Mouse (Mus musculus) skeletal muscle tissue, adult 2 months (tissue): Measurements from ENCODE around the gene Copg2.

Experiments
- DNase-seq: peaks from one replicate; pipeline ENCODE4 v3.0.0-alpha.2; 2012; ENCODE audit warnings: low read depth, low spot score

The Copg2 gene

DNA sequence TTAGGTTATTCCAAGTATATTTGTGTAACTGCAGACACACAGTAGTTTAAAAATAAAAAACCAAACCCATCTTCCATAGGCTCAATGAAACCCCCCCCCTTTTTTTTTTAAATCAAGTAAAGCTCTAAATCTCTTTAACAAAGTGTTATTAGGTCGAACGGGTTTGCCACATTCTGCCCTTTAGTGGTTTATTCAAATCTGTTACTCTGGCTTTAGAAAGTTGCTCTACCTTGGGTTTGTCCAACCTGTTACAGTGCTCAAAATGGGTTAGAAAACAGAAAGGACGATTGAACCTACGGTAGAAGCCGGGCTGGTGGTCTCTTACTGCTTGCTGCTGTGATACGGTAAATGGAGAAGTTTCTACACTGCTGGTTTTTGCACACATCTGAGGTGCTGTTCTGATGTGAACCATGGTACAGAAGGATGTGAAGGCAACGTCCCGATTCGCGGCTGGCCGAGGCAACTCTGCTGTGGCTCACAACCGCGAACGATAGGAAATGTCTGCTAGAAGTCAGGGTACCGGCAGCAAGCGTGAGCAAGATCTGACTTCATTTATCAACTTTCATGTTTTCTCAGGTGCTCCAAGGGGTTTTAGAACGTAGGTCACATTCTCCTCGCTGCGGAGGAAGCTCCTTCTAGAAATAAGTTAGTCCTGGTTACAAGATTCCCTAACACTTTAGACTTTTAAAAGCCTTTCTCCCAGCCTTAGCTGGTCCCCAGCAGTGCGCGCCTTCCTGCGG is 161.4 kb downstream of the Copg2 start:
- no peak for DNase-seq

GRCm38 (mm10) chr6:30734465-30734864 is 162.1 kb downstream of the Copg2 start:
- DNase-seq: no peak

DNA sequence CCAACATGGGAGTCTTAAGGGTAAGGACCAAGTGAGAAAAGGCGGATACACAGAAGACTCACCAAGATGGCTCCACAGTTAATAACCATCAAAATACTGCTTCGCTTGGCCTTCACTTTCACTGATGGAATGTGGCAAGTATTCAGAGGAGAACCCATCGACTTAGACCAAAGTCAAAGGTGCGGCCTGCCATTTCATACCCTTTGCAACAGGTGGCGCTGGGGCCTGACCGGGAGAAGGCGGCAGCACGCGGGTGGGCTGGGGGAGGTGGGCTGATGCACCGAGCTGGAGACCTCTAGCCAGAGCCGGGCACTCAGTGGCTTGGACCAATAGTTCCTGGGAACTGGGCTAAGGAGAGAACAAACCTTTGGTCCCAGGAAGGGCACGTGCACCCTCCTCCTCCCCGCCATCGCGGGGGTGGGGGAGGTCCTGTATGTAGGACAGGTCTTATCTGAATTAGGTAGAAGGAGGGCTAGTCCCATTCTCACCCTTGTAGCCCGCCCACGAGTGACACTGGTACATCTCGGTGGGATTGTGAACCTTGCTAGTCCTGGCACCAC is 163.9 kb downstream of the Copg2 start:
- DNase-seq: no peak

DNA sequence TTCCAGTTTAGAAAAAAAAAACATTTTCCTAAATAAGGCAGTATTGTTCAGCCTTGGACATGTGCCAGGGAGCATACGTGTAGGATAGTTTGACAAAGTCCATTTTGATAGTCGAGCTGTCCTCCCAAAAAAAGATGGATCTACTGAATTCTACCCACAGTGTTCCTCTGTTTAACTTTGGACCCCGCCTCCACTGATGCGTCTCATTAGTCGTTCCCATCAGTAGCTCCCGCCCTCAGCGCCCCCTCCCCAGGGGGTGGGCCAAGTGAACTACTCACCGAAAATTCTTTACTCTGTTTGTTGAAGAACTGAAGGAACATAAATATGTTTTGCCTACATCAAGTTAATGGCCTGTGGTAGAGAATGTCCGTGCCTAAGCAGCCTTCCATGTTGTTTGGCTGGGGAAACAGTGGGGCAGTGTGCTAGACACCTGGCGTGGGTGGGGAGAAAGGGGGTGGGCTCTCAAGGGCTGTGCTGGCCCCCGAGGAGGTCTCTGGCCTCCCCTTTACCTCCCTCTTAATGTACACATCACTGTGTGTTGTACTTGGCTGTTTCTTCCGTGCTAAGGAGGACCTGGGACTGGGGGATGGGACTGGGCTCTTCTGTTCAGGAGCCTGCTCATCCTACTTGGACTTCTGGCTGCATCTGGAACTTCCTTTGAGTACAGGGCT is 166.2 kb downstream of the Copg2 start:
- no peak for DNase-seq

DNA sequence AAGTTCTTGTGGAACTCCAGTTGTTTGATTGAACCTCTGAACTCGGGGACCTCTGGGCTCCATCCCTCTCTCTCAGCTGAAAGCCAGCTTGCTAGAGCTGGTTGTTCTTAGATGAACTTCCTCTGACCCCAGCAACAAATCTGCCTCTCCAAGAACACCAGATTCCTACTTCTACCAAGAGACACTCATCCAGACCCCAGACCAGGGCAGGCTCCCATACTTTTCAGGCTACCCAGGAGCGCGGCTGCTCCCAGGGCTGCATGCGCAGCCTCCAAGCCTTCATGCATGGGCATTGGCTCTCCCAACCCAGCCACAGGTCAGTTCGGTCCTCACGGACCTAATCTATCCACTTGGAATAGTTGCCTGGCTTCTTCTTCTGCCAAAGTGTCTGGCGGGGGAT is 173.3 kb downstream of the Copg2 start, which contains the start of gene Mest:
TSS of gene Mest (plus strand) at position 217 of the 400 bp plus-strand sequence.
- no peak for DNase-seq

GRCm38 (mm10) chr6:30722385-30723164 is 174.0 kb downstream of the Copg2 start:
- DNase-seq: no peak

GRCm38 (mm10) chr6:30716796-30717195 is 179.8 kb downstream of the Copg2 start:
- DNase-seq: no peak

GRCm38 (mm10) chr6:30714891-30715471 is 181.6 kb downstream of the Copg2 start:
- DNase-seq: no peak

GRCm38 (mm10) chr6:30713896-30714295 is 182.7 kb downstream of the Copg2 start:
- no peak for DNase-seq

DNA sequence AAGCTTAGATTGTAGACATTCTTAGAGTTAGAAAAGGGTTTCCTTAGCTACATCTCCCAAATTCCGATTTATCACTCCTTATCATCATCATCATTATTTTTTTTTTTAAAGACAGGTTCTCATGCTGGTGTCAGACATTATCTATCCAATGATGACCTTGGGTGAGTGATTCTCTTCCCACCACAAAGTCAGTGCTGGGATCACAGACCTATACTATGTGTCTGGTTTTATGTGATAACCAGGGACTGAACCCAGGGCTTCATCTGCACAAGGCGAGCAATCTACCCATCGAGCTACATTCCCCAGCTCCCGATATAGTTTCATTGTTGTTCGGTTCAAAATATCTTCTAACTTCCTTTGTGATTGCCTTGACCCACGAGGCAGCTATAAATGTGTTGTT is 183.1 kb downstream of the Copg2 start:
- no peak for DNase-seq

DNA sequence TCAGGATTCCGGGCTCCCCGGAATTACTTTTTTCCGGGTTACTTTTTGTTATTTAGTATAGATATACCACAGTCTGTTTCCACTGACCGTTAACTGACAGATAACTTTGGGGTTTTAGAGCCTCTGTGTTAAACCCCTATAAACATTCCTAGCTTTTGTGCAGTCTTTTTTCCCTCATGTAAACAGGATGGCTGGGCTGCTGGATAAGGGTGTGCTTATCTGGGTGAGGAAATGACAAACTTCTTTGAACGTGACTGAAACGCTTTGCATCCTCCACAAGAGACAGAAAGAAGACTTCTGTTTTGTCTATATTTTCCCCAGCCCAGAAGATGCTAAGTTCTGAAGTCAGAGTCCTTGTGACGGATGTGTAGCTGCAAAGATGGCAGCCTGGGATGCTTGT is 184.1 kb downstream of the Copg2 start:
- DNase-seq: no peak

DNA sequence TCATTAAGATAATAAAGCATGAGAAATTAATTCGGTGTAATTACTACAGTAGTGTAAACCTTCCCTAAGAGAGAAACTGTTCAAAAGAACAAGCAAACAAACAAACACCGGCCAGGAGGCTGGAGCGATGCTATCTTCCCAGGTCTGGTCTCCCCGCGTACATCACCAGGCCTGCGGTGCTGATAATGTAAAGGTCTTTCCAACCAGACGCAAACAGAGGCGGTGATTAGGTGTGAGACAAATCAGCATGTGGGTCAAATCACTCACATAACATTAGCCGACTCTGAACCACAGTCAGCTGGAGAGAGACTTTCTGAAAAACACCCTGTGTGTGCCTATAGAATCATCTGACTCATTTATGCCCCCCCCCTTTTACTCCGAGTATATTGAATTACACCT is 185.2 kb downstream of the Copg2 start:
- no peak for DNase-seq

GRCm38 (mm10) chr6:30710371-30711364 is 185.9 kb downstream of the Copg2 start:
- no peak for DNase-seq

DNA sequence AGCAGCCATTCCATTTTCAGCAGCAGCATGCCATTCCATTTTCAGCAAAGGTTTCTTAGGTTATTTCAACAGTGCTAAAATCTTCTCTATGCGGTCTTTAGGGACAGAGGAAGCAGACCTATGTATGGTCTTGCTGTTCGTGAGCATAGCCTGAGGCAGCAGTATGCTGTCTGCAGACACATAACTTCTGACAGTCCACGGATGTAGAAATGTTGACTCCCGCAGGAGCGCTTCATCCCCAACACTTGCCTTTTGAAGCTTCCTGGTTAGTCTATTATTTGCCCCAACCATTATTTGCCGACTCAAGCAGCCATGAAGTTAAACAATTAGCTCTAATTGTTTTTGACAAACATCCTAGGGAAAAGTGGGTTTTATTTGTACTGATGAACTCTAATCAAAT is 187.5 kb downstream of the Copg2 start:
- DNase-seq: no peak

- no peak for DNase-seq
These were observed 192.5 kb downstream of the Copg2 start for GRCm38 (mm10) chr6:30703977-30704602.

GRCm38 (mm10) chr6:30703476-30703875 is 193.1 kb downstream of the Copg2 start:
- no peak for DNase-seq

- DNase-seq: no peak
These were observed 193.7 kb downstream of the Copg2 start for GRCm38 (mm10) chr6:30702881-30703280.

DNA sequence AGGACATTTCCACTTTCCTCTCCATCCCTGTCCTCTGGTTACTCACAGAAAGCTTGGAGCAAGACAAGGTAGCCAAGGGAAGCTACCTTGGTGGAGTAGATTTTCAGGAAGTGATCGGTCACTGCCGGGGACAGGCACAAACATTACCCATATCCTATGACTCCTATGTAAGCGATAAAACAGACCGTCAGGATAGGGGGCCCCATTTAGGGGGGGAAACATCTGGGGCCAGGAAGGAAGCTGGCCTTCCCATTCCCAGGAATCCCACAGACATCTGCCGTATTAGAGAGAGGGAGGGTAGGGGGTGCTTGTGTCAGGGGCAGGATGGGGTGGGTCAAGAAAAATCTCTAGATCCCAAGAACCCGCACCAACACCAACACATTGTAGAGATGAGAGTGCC is 196.4 kb downstream of the Copg2 start:
- no peak for DNase-seq

- peak; percentile 38 for DNase-seq
These were observed 198.6 kb downstream of the Copg2 start for GRCm38 (mm10) chr6:30698036-30698435.
